Mouse (Mus musculus) neural tube, embryonic 15.5 days (tissue): ENCODE measurements around the gene Brsk2. TPM values are rescaled to one million over a fixed set of nuclear protein-coding genes. Genes with fewer than 3 reads are reported as not detected.

Source experiments
- ATAC-seq: fragments of 200-750 bp; cut with Nextera tagmentation; 2 replicates; pipeline ENCODE4 v1.8.0; 2017; ENCODE audit warnings: mild to moderate bottlenecking, moderate TSS enrichment, moderate library complexity; ENCODE audit not compliant: low FRiP score
- H3K27ac ChIP-seq: fragments of 300-500 bp; sonication (generic); replicated peaks from 2 replicates; pipeline ENCODE4 v1.5.1; 2015; ENCODE audit warnings: mild to moderate bottlenecking, inconsistent platforms
- H3K27me3 ChIP-seq: fragments of 300-500 bp; sonication (generic); replicated peaks from 2 replicates; pipeline ENCODE4 v1.6.1; 2015; ENCODE audit warnings: inconsistent platforms
- H3K36me3 ChIP-seq: fragments of 300-500 bp; sonication (generic); 2 replicates; pipeline ENCODE4 v1.6.1; 2015; ENCODE audit warnings: inconsistent platforms
- H3K4me1 ChIP-seq: fragments of 300-500 bp; sonication (generic); 2 replicates; pipeline ENCODE4 v1.6.1; 2015; ENCODE audit warnings: inconsistent platforms
- H3K4me2 ChIP-seq: fragments of 300-500 bp; sonication (generic); 2 replicates; pipeline ENCODE4 v1.6.1; 2015; ENCODE audit warnings: inconsistent platforms, mild to moderate bottlenecking, moderate library complexity
- H3K4me3 ChIP-seq: fragments of 300-500 bp; sonication (generic); replicated peaks from 2 replicates; pipeline ENCODE4 v1.5.1; 2015; ENCODE audit warnings: mild to moderate bottlenecking, inconsistent platforms
- H3K9ac ChIP-seq: fragments of 300-500 bp; sonication (generic); replicated peaks from 2 replicates; pipeline ENCODE4 v1.6.1; 2015; ENCODE audit warnings: mild to moderate bottlenecking, inconsistent platforms
- H3K9me3 ChIP-seq: fragments of 300-500 bp; sonication (generic); replicated peaks from 2 replicates; pipeline ENCODE4 v1.6.1; 2016; ENCODE audit warnings: inconsistent platforms
- WGBS: fragments of 180-500 bp; shearing (Covaris S2); methylation state at CpG from one replicate; pipeline ENCODE4 v1.1.7; 2015; ENCODE audit warnings: mixed read lengths; 5-methylcytosine and 5-hydroxymethylcytosine counted together
- polyA plus RNA-seq: library from polyadenylated mRNA; unstranded; fragments of >200 nt; fragmentation: Nextera tagmentation; extraction: Ambion mirVana; gene quantifications from 2 replicates; pipeline ENCODE4 v1.2.1, GENCODE M21; 2015

The Brsk2 gene
- polyA plus RNA-seq, 1 experiment from 2014 or later: 20.2 TPM

GRCm38 (mm10) chr7:141991183-141991582 lies 41.6 kb downstream of the Brsk2 start:
- 93% methylated on average over 2 of the region's 2 CpGs for whole genome bisulfite sequencing
- H3K4me1 ChIP-seq: no peaks in the 10 kb centered on the region
- H3K4me3 ChIP-seq: no peak overlapping the region
- H3K27ac ChIP-seq: no peak overlapping the region; the same call in 1 of the 2 replicates
- H3K27me3 ChIP-seq: no peaks in the 10 kb centered on the region
- no peak overlapping the region for H3K9ac ChIP-seq
- H3K36me3 ChIP-seq: peaks cover 91% of the 10 kb centered on the region
- H3K9me3 ChIP-seq: no peaks in the 10 kb centered on the region
- ATAC-seq: no peak
- no peak overlapping the region for H3K4me2 ChIP-seq

- Histone ChIP-seq H3K4me1 (no peaks in the 10 kb centered on the region), H3K9me3 (no peaks in the 10 kb centered on the region), H3K27ac (no peak overlapping the region), H3K4me3 (no peak overlapping the region), H3K9ac (no peak overlapping the region), H3K4me2 (no peak overlapping the region), H3K27me3 (no peaks in the 10 kb centered on the region), H3K36me3 (peaks cover 92% of the 10 kb centered on the region)
- WGBS: 94% methylated on average over 4 of the region's 4 CpGs
- no peak for ATAC-seq
Measured at GRCm38 (mm10) chr7:141994121-141994520, 44.6 kb downstream of the Brsk2 start.

- no peak for ATAC-seq
- no peak overlapping the region for H3K4me3 ChIP-seq
- H3K4me1 ChIP-seq: no peaks in the 10 kb centered on the region
- no peak overlapping the region for H3K9ac ChIP-seq
- 94% methylated on average over 3 of the region's 3 CpGs for WGBS
- no peaks in the 10 kb centered on the region for H3K9me3 ChIP-seq
- peaks cover 84% of the 10 kb centered on the region for H3K36me3 ChIP-seq
- no peaks in the 10 kb centered on the region for H3K27me3 ChIP-seq
- no peak overlapping the region for H3K4me2 ChIP-seq
- H3K27ac ChIP-seq: no peak overlapping the region
Measured at GRCm38 (mm10) chr7:142000661-142001060, 51.1 kb downstream of the Brsk2 start.

- WGBS: 66% methylated on average over 22 of the region's 22 CpGs
- Histone ChIP-seq H3K4me2 (no peak overlapping the region), H3K9me3 (no peaks in the 10 kb centered on the region), H3K36me3 (peaks cover 74% of the 10 kb centered on the region), H3K4me3 (no peak overlapping the region), H3K27me3 (no peaks in the 10 kb centered on the region), H3K4me1 (no peaks in the 10 kb centered on the region), H3K27ac (0 out of 2 replicates have a peak overlapping the region, but pooled peaks have one; percentile 3), H3K9ac (no peak overlapping the region)
- ATAC-seq: no peak
Measured at GRCm38 (mm10) chr7:142001597-142002340, 52.2 kb downstream of the Brsk2 start.

- Histone ChIP-seq H3K27me3 (no peaks in the 10 kb centered on the region), H3K4me1 (0 out of 2 replicates have a peak, but pooled peaks cover 3% of the 10 kb centered on the region), H3K27ac (no peak overlapping the region), H3K4me2 (no peak overlapping the region), H3K9me3 (no peaks in the 10 kb centered on the region), H3K36me3 (peaks cover 18% of the 10 kb centered on the region; the same call in 1 of the 2 replicates), H3K4me3 (no peak overlapping the region), H3K9ac (no peak overlapping the region)
- 66% methylated on average over 1 of the region's 1 CpGs for WGBS
- ATAC-seq: no peak
Measured at GRCm38 (mm10) chr7:142016562-142016961, 67.0 kb downstream of the Brsk2 start.

GRCm38 (mm10) chr7:142019699-142020098 lies 70.1 kb downstream of the Brsk2 start:
- Histone ChIP-seq H3K27me3 (no peaks in the 10 kb centered on the region), H3K4me3 (no peak overlapping the region), H3K27ac (no peak overlapping the region), H3K36me3 (peaks cover 8% of the 10 kb centered on the region; the same call in 1 of the 2 replicates), H3K4me1 (0 out of 2 replicates have a peak, but pooled peaks cover 5% of the 10 kb centered on the region), H3K9me3 (no peaks in the 10 kb centered on the region), H3K4me2 (no peak overlapping the region), H3K9ac (no peak overlapping the region)
- ATAC-seq: no peak
- WGBS: 57% methylated on average over 2 of the region's 2 CpGs

GRCm38 (mm10) chr7:142020827-142021226 lies 71.3 kb downstream of the Brsk2 start:
- Histone ChIP-seq H3K27ac (no peak overlapping the region), H3K9ac (no peak overlapping the region), H3K4me2 (no peak overlapping the region), H3K4me1 (peaks cover 16% of the 10 kb centered on the region), H3K4me3 (no peak overlapping the region), H3K9me3 (no peaks in the 10 kb centered on the region), H3K36me3 (peaks cover 3% of the 10 kb centered on the region; the same call in 1 of the 2 replicates), H3K27me3 (no peaks in the 10 kb centered on the region)
- WGBS: 58% methylated on average over 3 of the region's 3 CpGs
- no peak for ATAC-seq

GRCm38 (mm10) chr7:142025196-142025595 lies 75.6 kb downstream of the Brsk2 start:
- H3K4me1 ChIP-seq: peaks cover 21% of the 10 kb centered on the region
- H3K27ac ChIP-seq: no peak overlapping the region; the same call in 1 of the 2 replicates

GRCm38 (mm10) chr7:142025926-142026325 lies 76.4 kb downstream of the Brsk2 start:
- Histone ChIP-seq H3K4me3 (no peak overlapping the region), H3K36me3 (no peaks in the 10 kb centered on the region), H3K27me3 (no peaks in the 10 kb centered on the region), H3K9me3 (no peaks in the 10 kb centered on the region), H3K9ac (no peak overlapping the region), H3K4me1 (peaks cover 21% of the 10 kb centered on the region), H3K27ac (no peak overlapping the region), H3K4me2 (no peak overlapping the region)
- WGBS: 74% methylated on average over 4 of the region's 4 CpGs
- no peak for ATAC-seq

More at GRCm38 (mm10) chr7:142025196-142025595, 75.6 kb downstream of the Brsk2 start:
- H3K9ac ChIP-seq: no peak overlapping the region
- no peak overlapping the region for H3K4me2 ChIP-seq
- ATAC-seq: no peak
- H3K9me3 ChIP-seq: no peaks in the 10 kb centered on the region
- H3K27me3 ChIP-seq: no peaks in the 10 kb centered on the region
- 51% methylated on average over 2 of the region's 2 CpGs for WGBS
- no peak overlapping the region for H3K4me3 ChIP-seq
- H3K36me3 ChIP-seq: no peaks in the 10 kb centered on the region

GRCm38 (mm10) chr7:142030073-142030472 lies 80.5 kb downstream of the Brsk2 start:
- Histone ChIP-seq H3K4me1 (peaks cover 18% of the 10 kb centered on the region), H3K4me3 (no peak overlapping the region), H3K27ac (no peak overlapping the region), H3K9ac (no peak overlapping the region), H3K36me3 (no peaks in the 10 kb centered on the region), H3K4me2 (no peak overlapping the region), H3K9me3 (no peaks in the 10 kb centered on the region), H3K27me3 (no peaks in the 10 kb centered on the region)
- no peak for ATAC-seq

GRCm38 (mm10) chr7:142034198-142034597 lies 84.6 kb downstream of the Brsk2 start:
- no peak overlapping the region for H3K4me2 ChIP-seq
- no peaks in the 10 kb centered on the region for H3K9me3 ChIP-seq
- ATAC-seq: no peak
- no peak overlapping the region for H3K27ac ChIP-seq
- H3K27me3 ChIP-seq: no peaks in the 10 kb centered on the region
- no peaks in the 10 kb centered on the region for H3K36me3 ChIP-seq
- WGBS: 70% methylated on average over 2 of the region's 2 CpGs
- H3K4me3 ChIP-seq: no peak overlapping the region
- 0 out of 2 replicates have a peak, but pooled peaks cover 3% of the 10 kb centered on the region for H3K4me1 ChIP-seq
- no peak overlapping the region for H3K9ac ChIP-seq

- WGBS: 73% methylated on average over 2 of the region's 2 CpGs
- Histone ChIP-seq H3K4me2 (no peak overlapping the region), H3K36me3 (no peaks in the 10 kb centered on the region), H3K27ac (no peak overlapping the region), H3K4me3 (no peak overlapping the region), H3K9me3 (no peaks in the 10 kb centered on the region), H3K4me1 (0 out of 2 replicates have a peak, but pooled peaks cover 3% of the 10 kb centered on the region), H3K27me3 (no peaks in the 10 kb centered on the region), H3K9ac (no peak overlapping the region)
- ATAC-seq: no peak
Measured at GRCm38 (mm10) chr7:142035048-142035811, 85.7 kb downstream of the Brsk2 start.
